Mouse (Mus musculus): Measurements from ENCODE around the gene Tns4.
A peak's percentile ranks its signal among the peaks of the same experiment; 100 is the strongest.

Gene Tns4

GRCm38 (mm10) chr11:99089077-99089601 is at the start of gene Tns4:
Tns4 (minus strand) TSS chr11:99089306.
- peak; percentile 74 for DNase-seq (ENCODE audit: low spot score)

DNA sequence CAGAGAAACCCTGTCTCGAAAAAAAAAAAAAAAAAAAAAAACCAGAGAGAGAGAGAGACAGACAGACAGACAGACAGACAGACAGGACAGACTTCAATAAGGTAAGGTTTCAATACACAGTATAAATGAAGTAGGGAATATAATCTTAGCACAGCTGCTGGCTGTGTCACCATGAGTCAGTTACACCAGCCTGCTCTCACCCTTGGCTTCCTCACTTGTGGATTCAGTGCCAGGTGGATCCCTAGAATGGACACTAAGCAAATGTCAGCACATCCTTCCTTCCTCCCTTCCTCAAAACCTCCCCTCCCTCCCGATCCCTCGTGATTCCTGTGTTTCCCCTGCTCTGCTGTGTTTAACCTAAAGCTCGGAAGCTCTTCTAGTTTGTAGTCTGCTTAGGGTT is 48.3 kb upstream of the Tns4 start:
- no peak for DNase-seq (ENCODE audit: low spot score)

GRCm38 (mm10) chr11:99136961-99137360 is 47.9 kb upstream of the Tns4 start:
- DNase-seq (ENCODE audit: low spot score), result no peak

GRCm38 (mm10) chr11:99136361-99136760 is 47.3 kb upstream of the Tns4 start:
- DNase-seq (ENCODE audit: low spot score), result no peak

- DNase-seq (ENCODE audit: low spot score), result no peak
Measured at GRCm38 (mm10) chr11:99135047-99135440, 45.9 kb upstream of the Tns4 start.

DNA sequence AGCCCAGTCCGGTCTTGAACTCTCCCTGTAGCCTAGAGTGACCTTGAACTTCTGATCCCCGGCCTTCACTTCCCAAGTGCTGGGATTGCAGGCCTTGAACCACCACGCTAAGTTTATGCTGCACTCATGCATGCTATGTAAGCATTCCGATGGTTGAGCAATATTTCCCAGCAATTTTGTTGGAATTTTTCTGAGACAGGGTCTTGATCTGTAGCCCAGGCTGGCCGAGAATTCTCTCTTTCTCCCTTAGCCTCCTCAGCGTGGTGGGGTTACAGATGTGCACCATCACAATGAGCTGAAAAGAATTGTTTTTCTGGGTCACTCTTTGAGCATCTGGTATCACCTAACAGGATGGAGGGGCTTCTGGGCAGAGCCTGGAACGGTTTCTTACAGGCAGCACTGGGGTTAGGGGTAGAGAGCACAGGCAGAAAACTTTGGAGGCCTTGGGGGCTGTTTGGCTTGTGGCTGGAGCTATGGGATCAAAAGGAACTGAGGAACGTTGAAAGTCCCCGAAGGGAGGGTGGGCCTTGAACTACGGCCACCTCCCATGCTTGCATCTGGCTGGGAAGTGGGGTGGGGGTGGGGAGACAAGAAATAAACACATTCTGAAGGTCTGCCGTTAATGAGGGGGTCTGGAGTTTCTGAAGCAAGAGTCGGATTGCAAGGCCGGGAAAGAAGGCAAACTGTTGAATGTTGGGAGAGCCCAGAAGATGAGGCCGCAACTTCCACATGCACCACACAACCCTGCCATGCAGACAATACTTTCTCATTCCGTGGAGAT is 45.4 kb upstream of the Tns4 start:
- no peak for DNase-seq (ENCODE audit: low spot score)

DNA sequence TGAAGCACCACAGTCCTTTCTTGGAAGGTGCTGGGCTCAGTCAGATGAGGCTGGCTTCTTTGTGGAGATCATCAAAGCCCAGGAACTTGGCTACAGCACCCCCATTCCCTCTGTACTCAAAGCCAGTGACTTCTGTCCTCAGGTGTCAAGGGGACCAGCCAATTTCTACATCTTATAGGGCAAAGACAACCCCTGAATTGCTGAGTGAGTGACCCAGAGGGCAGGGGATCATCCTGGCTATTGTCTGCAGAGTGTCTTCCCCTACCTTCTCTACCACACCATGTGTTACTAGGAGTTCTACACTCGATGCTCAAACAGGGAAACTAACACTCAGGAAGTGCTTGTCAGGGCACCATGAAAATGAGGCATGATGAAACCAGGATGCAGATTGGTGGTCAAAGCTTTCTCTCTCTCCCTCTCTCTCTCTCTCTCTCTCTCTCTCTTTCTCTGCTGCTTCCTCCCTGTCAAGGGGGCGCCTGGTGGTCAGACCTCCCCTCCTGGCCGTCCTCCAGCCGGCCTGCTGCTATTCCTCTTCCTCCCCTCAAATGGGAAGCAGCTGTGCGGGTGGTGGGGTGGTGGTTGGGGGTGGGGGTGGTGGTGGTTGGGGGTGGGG is 44.3 kb upstream of the Tns4 start:
- DNase-seq (ENCODE audit: low spot score), result no peak

- DNase-seq (ENCODE audit: low spot score), result peak; percentile 65
Measured at GRCm38 (mm10) chr11:99132091-99132730, 43.1 kb upstream of the Tns4 start.

GRCm38 (mm10) chr11:99131463-99131840 is 42.3 kb upstream of the Tns4 start:
- no peak for DNase-seq (ENCODE audit: low spot score)

DNA sequence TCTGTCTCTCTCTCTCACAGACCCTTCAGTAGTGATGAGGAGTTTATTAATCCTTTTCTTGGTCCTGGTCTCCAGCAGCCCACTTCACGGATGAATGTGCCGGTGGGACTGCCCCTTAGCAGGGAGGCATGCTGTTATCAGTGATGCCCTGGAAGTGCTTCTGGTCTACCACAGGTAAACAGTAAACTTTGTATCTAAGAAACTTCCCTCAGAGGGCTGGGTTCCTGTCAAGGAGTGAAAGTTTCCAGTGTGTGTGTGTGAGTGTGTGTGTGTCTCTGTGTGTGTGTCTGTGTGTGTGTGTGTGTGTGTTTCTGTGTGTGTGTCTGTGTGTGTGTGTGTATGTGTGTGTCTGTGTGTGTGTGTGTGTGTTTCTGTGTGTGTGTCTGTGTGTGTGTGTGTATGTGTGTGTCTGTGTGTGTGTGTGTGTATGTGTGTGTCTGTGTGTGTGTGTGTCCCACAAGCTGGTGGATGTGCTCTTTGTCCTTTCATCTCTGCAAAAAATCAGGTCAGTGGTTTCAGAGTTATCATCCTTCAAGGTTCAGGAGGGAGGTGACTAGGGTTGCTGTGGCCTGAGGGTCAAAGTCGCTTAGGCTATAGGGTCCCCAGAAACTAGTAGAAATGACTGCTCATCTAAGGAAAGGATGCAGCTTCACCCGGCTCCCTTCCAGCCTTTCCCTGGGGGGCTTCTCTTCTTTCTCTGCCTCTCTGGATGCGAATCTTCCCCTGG is 41.8 kb upstream of the Tns4 start:
- no peak for DNase-seq (ENCODE audit: low spot score)

- no peak for DNase-seq (ENCODE audit: low spot score)
Measured at GRCm38 (mm10) chr11:99129287-99129686, 40.2 kb upstream of the Tns4 start.

DNA sequence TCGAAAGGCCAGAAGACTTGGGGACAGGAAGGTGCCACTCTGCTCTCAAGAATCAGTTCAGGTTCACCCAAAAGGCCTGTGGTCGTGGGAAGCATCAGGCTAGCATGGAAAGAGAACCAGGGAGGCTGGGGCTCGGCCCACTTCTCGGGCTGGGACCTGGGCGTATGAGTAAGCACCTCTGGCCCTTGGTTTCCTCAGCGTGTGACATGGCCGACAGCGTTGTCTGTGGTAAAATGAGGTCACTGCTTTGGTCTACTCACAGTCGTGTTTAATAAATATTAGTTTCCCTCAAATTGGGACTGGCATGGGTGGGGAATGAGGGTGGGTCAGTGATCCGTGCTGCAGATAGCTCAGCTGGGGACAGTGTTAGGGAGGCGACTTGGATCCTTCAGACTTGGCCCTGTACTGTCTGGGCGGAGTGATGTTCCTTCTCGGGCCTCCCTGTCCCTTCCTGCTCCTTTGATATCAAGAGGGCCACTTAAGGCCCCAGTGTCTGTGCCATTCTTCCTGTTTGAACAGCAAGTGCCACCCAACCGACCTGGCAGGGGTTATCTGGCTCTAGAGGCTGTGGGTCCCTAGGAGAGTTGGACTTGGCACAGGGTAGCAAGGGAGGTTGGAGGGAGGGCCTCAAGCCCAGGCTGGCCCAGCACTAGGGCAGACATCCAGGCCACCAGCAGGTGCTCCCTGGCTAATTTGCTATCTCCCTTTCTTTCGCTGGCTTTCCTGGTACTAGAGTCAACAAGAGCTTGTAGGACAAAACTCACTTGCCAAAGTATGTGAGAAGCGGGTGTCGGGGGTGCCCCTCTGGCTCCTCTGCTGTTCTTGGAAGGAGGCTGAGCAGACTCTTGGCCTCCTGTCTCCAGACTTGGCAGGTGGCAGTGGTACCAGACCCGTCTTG is 38.9 kb upstream of the Tns4 start:
- no peak for DNase-seq (ENCODE audit: low spot score)

DNA sequence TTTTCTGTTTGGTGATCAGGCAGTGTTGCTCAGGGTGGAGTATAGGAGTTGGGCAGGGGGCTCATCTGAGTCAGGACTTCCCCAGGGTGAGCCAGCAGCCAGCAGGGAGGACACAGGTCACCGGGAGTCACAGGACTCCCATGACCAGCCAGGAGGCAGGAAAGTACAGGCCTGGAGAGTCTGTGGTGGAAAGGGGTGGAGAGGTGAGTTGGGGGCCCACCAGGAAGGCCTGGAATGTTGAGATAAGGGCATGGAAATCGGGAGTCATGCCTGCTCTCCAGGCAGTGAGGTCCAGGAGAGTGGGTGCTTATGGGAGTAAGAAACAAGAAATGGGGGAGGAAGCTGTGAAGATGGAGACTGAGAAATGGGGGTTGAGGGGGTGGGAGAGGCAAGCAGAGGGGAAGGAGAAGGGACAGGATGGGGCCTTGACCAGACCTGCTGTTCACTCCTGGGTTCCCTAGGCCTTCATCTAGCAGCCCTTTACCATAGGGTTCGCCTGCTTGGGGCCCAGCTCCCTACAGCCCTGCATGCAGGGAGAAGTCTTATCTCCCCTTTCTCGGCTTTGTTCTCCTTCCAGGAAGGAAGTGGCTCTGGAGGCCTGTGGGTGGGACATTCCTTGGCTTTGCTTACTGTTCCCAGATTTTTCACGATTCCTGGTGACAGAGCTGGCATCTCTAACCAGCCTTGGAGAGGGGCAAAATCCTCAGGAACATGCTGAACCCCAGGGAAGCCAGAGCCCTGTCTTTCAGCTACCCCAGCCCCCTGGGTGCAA is 37.6 kb upstream of the Tns4 start:
- no peak for DNase-seq (ENCODE audit: low spot score)

DNA sequence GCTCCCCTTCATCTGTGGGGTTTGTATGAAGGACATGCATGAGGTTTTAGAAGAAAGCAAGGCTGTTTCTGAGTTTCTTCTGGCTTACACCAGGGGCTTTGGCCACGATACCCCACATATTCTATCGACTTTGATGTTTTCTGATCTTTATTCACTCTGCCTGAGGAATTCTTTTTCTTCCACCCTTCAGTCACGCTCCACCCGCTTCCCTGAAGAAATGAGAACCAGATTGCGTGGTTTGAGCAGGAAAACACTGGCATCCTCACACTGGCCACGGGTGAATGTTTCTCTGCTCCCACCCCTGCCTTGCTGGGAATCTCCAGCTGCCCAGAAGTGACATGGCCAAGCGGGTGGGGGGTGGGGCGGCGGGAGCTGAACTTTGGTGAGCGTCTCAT is 35.5 kb upstream of the Tns4 start:
- DNase-seq (ENCODE audit: low spot score), result no peak

DNA sequence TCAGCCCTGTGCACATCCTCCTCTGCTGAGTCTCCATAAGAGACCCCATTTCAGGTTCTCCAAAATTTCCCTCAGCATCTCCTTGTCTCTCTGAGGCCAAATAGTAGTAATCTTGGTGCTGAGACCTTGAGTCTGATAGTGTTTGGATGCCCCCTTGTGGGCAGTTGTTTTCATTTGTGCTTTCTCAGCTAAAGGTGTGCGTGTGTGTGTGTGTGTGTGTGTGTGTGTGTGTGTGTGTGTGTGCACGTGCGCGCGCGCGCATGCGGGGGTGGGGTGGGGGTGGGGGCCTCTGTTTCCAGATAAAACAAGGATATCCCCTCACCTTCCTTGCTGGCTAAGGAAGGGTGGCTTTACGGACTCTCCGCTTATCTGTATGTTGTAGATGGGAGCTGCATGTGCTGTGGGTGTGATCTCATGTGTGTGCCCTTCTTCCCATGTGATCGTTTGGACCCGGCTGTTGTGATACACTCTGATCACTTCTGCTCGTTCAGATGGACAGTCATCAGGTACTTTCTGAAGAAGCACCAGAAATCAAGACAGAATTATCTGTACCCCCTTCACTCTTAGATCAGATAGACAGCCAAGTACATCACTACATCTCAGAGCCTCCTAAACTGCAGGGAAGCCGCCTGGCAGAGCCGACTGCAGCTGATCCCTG is 35.0 kb upstream of the Tns4 start:
- DNase-seq (ENCODE audit: low spot score), result peak; percentile 70

DNA sequence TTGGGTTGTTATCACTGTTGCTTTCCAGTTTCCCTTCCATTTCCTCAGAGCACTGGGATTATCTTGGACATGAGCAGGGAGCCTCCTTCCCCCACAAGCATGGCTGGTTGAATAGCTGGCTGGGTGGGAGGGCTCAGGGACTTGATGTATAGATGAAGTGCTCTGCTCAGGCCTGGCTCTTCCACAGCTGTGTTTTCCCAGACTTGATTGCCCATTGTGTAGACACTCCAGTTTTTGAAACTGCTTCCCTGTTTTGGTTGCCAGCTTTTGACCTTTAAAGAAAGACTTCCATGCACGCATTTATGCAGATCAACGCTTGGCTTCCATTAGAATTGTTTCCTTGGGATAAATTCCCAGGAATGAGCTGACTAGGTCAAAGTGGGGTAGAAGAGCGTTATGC is 33.6 kb upstream of the Tns4 start:
- no peak for DNase-seq (ENCODE audit: low spot score)

GRCm38 (mm10) chr11:99121218-99121631 is 32.1 kb upstream of the Tns4 start:
- DNase-seq (ENCODE audit: low spot score), result no peak

DNA sequence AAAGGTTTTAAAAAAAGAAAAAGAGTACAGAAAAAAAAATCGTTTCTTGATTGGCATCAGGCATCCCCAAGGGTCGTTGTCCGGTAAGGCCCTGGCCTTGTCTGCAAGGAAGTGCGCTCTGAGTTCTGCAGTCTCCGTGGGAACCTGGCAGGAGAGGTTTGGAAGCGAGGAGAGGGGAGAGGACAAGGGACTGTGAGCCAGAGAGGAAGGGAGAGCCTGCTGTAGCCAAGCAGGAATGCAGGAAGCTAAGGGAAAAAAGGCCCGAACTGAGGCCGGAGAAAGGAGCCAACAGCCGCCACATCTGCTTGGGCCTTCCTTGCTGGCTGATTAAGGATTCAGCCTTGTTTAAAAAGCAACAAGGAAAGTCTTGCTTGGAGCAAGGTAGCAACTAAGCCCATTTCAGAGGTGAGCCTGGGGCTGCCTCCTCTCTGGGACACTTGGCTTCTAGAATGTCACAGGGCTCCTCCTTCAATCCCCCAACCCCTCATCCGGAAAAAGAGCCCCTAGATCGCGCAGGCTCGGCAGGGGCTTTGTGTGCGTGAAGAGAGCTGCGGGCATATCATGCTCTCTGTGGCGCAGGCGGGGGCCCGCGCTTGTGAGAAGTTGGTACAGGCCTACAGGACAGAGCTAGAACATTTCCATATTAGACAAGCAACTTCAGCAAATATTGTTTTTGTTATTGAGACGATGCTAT is 31.6 kb upstream of the Tns4 start:
- no peak for DNase-seq (ENCODE audit: low spot score)

DNA sequence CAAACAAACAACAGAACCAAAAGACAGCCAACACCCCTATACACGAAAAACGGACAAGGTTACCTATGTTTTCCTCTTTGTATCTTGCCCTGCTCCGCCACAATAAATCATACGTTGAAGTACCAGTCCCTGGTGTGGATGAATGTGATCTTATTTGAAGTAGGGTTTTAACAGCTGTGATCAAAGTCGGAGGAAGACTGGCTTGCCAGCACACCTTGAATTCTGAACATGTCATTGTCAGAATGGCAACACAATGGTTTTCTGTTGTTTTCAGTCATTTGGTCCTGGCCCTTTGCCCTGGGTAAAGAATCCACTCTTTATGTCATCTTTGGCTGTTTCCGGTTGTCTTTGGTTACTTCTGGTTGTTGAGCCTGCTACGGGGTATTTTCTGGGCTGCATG is 29.9 kb upstream of the Tns4 start:
- DNase-seq (ENCODE audit: low spot score), result no peak
